Mouse (Mus musculus): ENCODE results near the gene Prrt2. TPM values are rescaled to one million over a fixed set of nuclear protein-coding genes. Genes with fewer than 3 reads are reported as not detected.

Prrt2 gene
- total RNA-seq, 2 experiments from 2014 or later = 243 to 275 TPM

GRCm38 (mm10) chr7:126978841-126979240 lies 42.2 kb downstream of the Prrt2 start:
- TF ChIP-seq CTCF (conservative IDR thresholded peaks at IDR 0.05) = no peak
- H3K4me3 ChIP-seq = no peak overlapping the region
- no peak for DNase-seq (ENCODE audit: low spot score in 2 of 2)
- H3K27ac ChIP-seq = no peak overlapping the region

DNA sequence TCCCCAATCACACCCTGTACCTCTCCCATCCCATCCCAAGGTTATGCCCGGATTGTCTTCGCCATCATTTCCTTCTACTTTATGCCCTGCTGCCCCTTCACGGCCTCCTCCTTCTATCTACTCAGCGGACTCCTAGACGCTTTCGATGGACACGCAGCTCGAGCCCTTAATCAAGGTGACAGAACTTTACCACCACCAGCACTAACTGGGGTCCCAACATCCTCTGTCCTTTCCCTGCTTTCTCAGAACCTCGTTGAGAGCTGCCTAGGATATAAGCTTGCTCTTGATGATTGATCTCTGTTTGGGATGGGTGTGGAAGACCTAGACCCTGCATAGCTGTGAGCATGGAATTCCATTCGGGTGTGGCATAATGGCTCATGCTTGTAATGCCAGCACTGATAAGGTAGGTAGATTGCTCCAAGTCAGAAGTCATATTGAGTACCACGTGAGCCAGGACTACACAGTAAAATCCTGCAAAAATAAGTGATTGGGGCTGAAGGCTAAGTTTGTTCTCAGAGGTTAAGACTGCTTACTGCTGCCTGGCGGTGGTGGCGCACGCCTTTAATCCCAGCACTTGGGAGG lies 44.0 kb downstream of the Prrt2 start:
- H3K27ac ChIP-seq = peak overlapping the region; percentile 100
- H3K4me3 ChIP-seq = peak overlapping the region; percentile 100
- no peak for DNase-seq (ENCODE audit: low spot score in 2 of 2)
- TF ChIP-seq CTCF (conservative IDR thresholded peaks at IDR 0.05) = no peak

- peak within 1 kb of the TSS; percentile 100 for H3K27ac ChIP-seq
- peak; percentile 98 for TF ChIP-seq CTCF (conservative IDR thresholded peaks at IDR 0.05)
- peak within 1 kb of the TSS; percentile 100 for H3K4me3 ChIP-seq
- DNase-seq (ENCODE audit: low spot score in 2 of 2) = peak; percentile 95 to 98
Measured at GRCm38 (mm10) chr7:126975950-126976866, 44.8 kb downstream of the Prrt2 start, which contains the start of gene Cdiptos. Gene Cdiptos, minus strand, starts transcription at chr7:126976098.

GRCm38 (mm10) chr7:126975893-126975949 lies 45.3 kb downstream of the Prrt2 start, which contains the start of gene Cdipt:
Gene Cdipt, plus strand, starts transcription at chr7:126975914.
- no peak for TF ChIP-seq CTCF (conservative IDR thresholded peaks at IDR 0.05)
- Histone ChIP-seq H3K27ac (peak within 1 kb of the TSS; percentile 100), H3K4me3 (peak within 1 kb of the TSS; percentile 100)

GRCm38 (mm10) chr7:126975493-126975892 lies 45.5 kb downstream of the Prrt2 start:
- Histone ChIP-seq H3K4me3 (peak overlapping the region; percentile 100), H3K27ac (peak overlapping the region; percentile 100)
- no peak for DNase-seq (ENCODE audit: low spot score in 2 of 2)
- no peak for TF ChIP-seq CTCF (conservative IDR thresholded peaks at IDR 0.05)

More at GRCm38 (mm10) chr7:126975893-126975949, 45.3 kb downstream of the Prrt2 start, which contains the start of gene Cdipt:
- no peak for DNase-seq (ENCODE audit: low spot score in 2 of 2)

Small RNAs within 50 kb of the gene (microRNA-seq; reads per million reads assigned to microRNA genes)
- 0 reads per million in 2 experiments for gene Gm44343

Other genes starting within 250 kb of the Prrt2 start
- 100 to 1,000 TPM; 283 to 289 TPM for gene Ypel3, start 244.3 kb downstream of the Prrt2 start, total RNA-seq (2021)
- 1 to 10 TPM in 1 of 2 experiments, under 1 TPM in 1; 0.54 to 1.0 TPM for gene Tbx6, start 239.7 kb downstream of the Prrt2 start, total RNA-seq (2021)
- 10 to 100 TPM; 50.2 to 54.9 TPM for gene Ppp4c, start 228.7 kb downstream of the Prrt2 start, total RNA-seq (2021)
- gene Fam57b, start 223.5 kb downstream of the Prrt2 start, total RNA-seq (2021) = 10 to 100 TPM; 73.8 to 74.7 TPM
- gene 4930451I11Rik, start 189.6 kb downstream of the Prrt2 start, total RNA-seq (2021) = not detected
- 10 to 100 TPM; 19.2 to 20.5 TPM for gene Doc2a, start 173.8 kb downstream of the Prrt2 start, total RNA-seq (2021)
- gene Hirip3, start 159.2 kb downstream of the Prrt2 start, total RNA-seq (2021) = 10 to 100 TPM; 32.2 to 38.5 TPM
- 10 to 100 TPM; 49.2 to 49.4 TPM for gene Ino80e, start 158.8 kb downstream of the Prrt2 start, total RNA-seq (2021)
- 100 to 1,000 TPM; 154 to 163 TPM for gene Taok2, start 136.5 kb downstream of the Prrt2 start, total RNA-seq (2021)
- gene Tmem219, start 98.3 kb downstream of the Prrt2 start, total RNA-seq (2021) = 10 to 100 TPM; 21.4 to 23.3 TPM
- gene Kctd13, start 92.3 kb downstream of the Prrt2 start, total RNA-seq (2021) = 100 to 1,000 TPM; 164 to 166 TPM
- 10 to 100 TPM; 31.7 to 36.1 TPM for gene Asphd1, start 71.6 kb downstream of the Prrt2 start, total RNA-seq (2021)
- 100 to 1,000 TPM; 439 to 458 TPM for gene Sez6l2, start 70.6 kb downstream of the Prrt2 start, total RNA-seq (2021)
- 100 to 1,000 TPM; 155 to 167 TPM for gene Cdipt, start 45.3 kb downstream of the Prrt2 start, total RNA-seq (2021)
- gene Cdiptos, start 45.1 kb downstream of the Prrt2 start, total RNA-seq (2021) = not detected
- gene Mvp, start 6.6 kb downstream of the Prrt2 start, total RNA-seq (2021) = 10 to 100 TPM in 1 of 2 experiments, 1 to 10 TPM in 1; 8.0 to 10.1 TPM
- under 1 TPM in 1 of 2 experiments, not detected in 1; 0.90 TPM for gene Pagr1b, start 4.7 kb downstream of the Prrt2 start, total RNA-seq (2021)
- gene Pagr1a, start 3.9 kb downstream of the Prrt2 start, total RNA-seq (2021) = 10 to 100 TPM; 17.4 to 43.4 TPM
- 10 to 100 TPM; 53.6 to 62.4 TPM for gene Gm42742, start 114 bp downstream of the Prrt2 start, total RNA-seq (2021)
- 100 to 1,000 TPM; 242 to 258 TPM for gene Maz, start 5.8 kb upstream of the Prrt2 start, total RNA-seq (2021)
- gene Kif22, start 21.3 kb upstream of the Prrt2 start, total RNA-seq (2021) = 1 to 10 TPM; 4.1 to 9.9 TPM
- gene Zg16, start 66.1 kb upstream of the Prrt2 start, total RNA-seq (2021) = not detected
- gene AI467606, start 70.1 kb upstream of the Prrt2 start, total RNA-seq (2021) = 1 to 10 TPM; 1.0 to 2.0 TPM
- not detected for gene Qprt, start 101.0 kb upstream of the Prrt2 start, total RNA-seq (2021)
- gene Spn, start 116.6 kb upstream of the Prrt2 start, total RNA-seq (2021) = under 1 TPM; 0.64 to 0.72 TPM
- gene Cd2bp2, start 174.8 kb upstream of the Prrt2 start, total RNA-seq (2021) = 10 to 100 TPM; 88.4 to 97.0 TPM
- gene Tbc1d10b, start 187.3 kb upstream of the Prrt2 start, total RNA-seq (2021) = 100 to 1,000 TPM; 102 to 120 TPM
- 1 to 10 TPM; 1.3 to 1.9 TPM for gene Mylpf, start 187.7 kb upstream of the Prrt2 start, total RNA-seq (2021)
- 10 to 100 TPM; 18.6 to 21.7 TPM for gene Zfp553, start 211.8 kb upstream of the Prrt2 start, total RNA-seq (2021)
- gene Sept1, start 211.9 kb upstream of the Prrt2 start, total RNA-seq (2021) = 1 to 10 TPM; 5.0 to 6.3 TPM
- 10 to 100 TPM; 68.3 to 69.2 TPM for gene Zfp771, start 223.1 kb upstream of the Prrt2 start, total RNA-seq (2021)
- gene Dctpp1, start 239.5 kb upstream of the Prrt2 start, total RNA-seq (2021) = 10 to 100 TPM; 18.3 to 23.8 TPM

Data from layer of hippocampus, adult 2 months (tissue).